Mouse (Mus musculus) neural tube, embryonic 10.5 days (tissue): ENCODE results near the gene Slc5a11.

Source experiments
- DNase-seq: peaks from one replicate; pipeline ENCODE4 v3.0.0-alpha.2; 2017; ENCODE audit warnings: low spot score; ENCODE audit errors: extremely low spot score

Gene Slc5a11

GRCm38 (mm10) chr7:123214365-123215075 lies at the start of gene Slc5a11:
Slc5a11 (plus strand) TSS chr7:123214780.
- no peak for DNase-seq

- no peak for DNase-seq
These were observed 47.1 kb upstream of the Slc5a11 start for GRCm38 (mm10) chr7:123167436-123167835.

GRCm38 (mm10) chr7:123169618-123170017 lies 45.0 kb upstream of the Slc5a11 start:
- no peak for DNase-seq

GRCm38 (mm10) chr7:123172101-123172500 lies 42.5 kb upstream of the Slc5a11 start:
- DNase-seq: no peak

GRCm38 (mm10) chr7:123177215-123177614 lies 37.4 kb upstream of the Slc5a11 start:
- DNase-seq: no peak

GRCm38 (mm10) chr7:123181787-123182701 lies 32.5 kb upstream of the Slc5a11 start:
- DNase-seq: no peak

- no peak for DNase-seq
These were observed 29.7 kb upstream of the Slc5a11 start for GRCm38 (mm10) chr7:123184891-123185290.

GRCm38 (mm10) chr7:123186463-123186862 lies 28.1 kb upstream of the Slc5a11 start:
- DNase-seq: no peak

GRCm38 (mm10) chr7:123187246-123187645 lies 27.3 kb upstream of the Slc5a11 start:
- DNase-seq: no peak

GRCm38 (mm10) chr7:123188462-123188861 lies 26.1 kb upstream of the Slc5a11 start:
- DNase-seq: no peak

GRCm38 (mm10) chr7:123189762-123190161 lies 24.8 kb upstream of the Slc5a11 start:
- no peak for DNase-seq

- no peak for DNase-seq
These were observed 22.8 kb upstream of the Slc5a11 start for GRCm38 (mm10) chr7:123191731-123192130.

GRCm38 (mm10) chr7:123193201-123193600 lies 21.4 kb upstream of the Slc5a11 start:
- DNase-seq: no peak

- no peak for DNase-seq
These were observed 19.9 kb upstream of the Slc5a11 start for GRCm38 (mm10) chr7:123194696-123195095.

GRCm38 (mm10) chr7:123196432-123196831 lies 18.1 kb upstream of the Slc5a11 start:
- no peak for DNase-seq

- no peak for DNase-seq
These were observed 15.9 kb upstream of the Slc5a11 start for GRCm38 (mm10) chr7:123198695-123199094.

GRCm38 (mm10) chr7:123199151-123199550 lies 15.4 kb upstream of the Slc5a11 start:
- no peak for DNase-seq

GRCm38 (mm10) chr7:123199656-123200206 lies 14.8 kb upstream of the Slc5a11 start:
- DNase-seq: no peak

- no peak for DNase-seq
These were observed 13.9 kb upstream of the Slc5a11 start for GRCm38 (mm10) chr7:123200722-123201121.

GRCm38 (mm10) chr7:123205261-123205660 lies 9.3 kb upstream of the Slc5a11 start:
- peak; percentile 57 for DNase-seq

GRCm38 (mm10) chr7:123207561-123207960 lies 7.0 kb upstream of the Slc5a11 start:
- no peak for DNase-seq

GRCm38 (mm10) chr7:123209864-123210263 lies 4.7 kb upstream of the Slc5a11 start:
- no peak for DNase-seq
